Mouse (Mus musculus) central nervous system, embryonic 18 days (tissue): ENCODE data around the gene Sbsn. TPM values are rescaled to one million over a fixed set of nuclear protein-coding genes. Genes with fewer than 3 reads are reported as not detected.

Experiments
- polyA plus RNA-seq: library from polyadenylated mRNA; depleted of rRNA; stranded (reverse); fragments of >200 nt; gene quantifications from 2 replicates; pipeline ENCODE4 v1.2.3, GENCODE M21; 2012; rRNA removed

Gene Sbsn
- 4.8 and 16.7 TPM in 2 replicates for polyA plus RNA-seq

GRCm38 (mm10) chr7:30751086-30751669, at the start of gene Sbsn:
Gene Sbsn (plus strand): TSS chr7:30751471.

GRCm38 (mm10) chr7:30711942-30712341, 39.3 kb upstream of the Sbsn start, which contains the start of gene Atp4a:
Gene Atp4a (plus strand): TSS chr7:30712209.

GRCm38 (mm10) chr7:30729396-30730063, 21.7 kb upstream of the Sbsn start, which contains the start of gene Tmem147:
Gene Tmem147 (minus strand): TSS chr7:30729540.

DNA sequence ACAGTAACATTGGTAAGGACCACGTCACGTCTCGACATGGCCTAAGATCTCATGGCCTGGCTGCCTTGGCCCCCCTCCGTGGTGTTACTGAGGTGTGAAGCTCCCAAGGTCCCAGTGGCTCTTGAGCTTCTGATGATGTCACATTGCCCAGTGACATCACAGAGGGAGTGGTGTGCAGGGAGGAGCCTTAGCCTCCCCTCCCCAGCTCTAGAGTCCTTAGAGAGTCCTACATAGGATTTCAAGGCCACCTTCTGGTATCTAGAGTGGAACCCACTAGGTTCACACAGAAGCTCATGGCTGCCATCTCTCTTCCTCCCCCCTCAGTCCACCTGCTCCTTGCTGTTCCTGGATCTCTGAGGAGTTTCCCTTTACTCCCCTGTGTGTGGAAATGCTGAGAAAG, 7.7 kb upstream of the Sbsn start, which contains the start of gene Gapdhs:
Gene Gapdhs (minus strand): TSS at position 65 of the 400 bp plus-strand sequence.

DNA sequence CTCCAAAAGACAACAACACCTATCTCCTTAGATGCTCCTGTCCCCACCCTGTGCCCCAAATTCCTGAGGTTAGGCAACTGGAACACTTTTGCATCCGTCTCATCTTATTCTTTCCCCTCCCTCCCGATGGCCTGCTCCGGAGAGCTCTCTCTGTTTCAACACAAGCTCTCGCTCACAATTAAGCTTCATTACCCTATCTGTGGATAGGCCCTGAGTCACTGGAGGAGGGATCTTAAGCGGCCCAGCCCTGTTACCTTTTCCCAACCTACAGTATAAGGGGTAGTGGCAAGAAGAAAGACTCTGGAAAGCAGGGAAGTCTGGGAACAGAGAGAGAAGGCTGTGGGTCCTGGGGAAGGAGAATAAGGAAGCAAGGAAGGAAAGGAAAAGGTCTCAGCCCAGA, 12.2 kb downstream of the Sbsn start, which contains the start of gene Dmkn:
Gene Dmkn (plus strand): TSS at position 301 of the 400 bp plus-strand sequence.

GRCm38 (mm10) chr7:30787377-30788022, 36.2 kb downstream of the Sbsn start, which contains the start of gene Krtdap:
Gene Krtdap (plus strand): TSS chr7:30787896.

Other genes with a start within 250 kb of the Sbsn start
- gene Arhgap33, start 216.4 kb upstream of the Sbsn start, polyA plus RNA-seq = 165 and 210 TPM in 2 replicates
- 7.0 and 8.7 TPM in 2 replicates for gene Hspb6, start 199.3 kb upstream of the Sbsn start, polyA plus RNA-seq
- gene Proser3, start 199.2 kb upstream of the Sbsn start, polyA plus RNA-seq = 20.1 and 22.2 TPM in 2 replicates
- 47.1 and 50.2 TPM in 2 replicates for gene Lin37, start 191.6 kb upstream of the Sbsn start, polyA plus RNA-seq
- gene U2af1l4, start 188.2 kb upstream of the Sbsn start, polyA plus RNA-seq = 85.4 and 92.4 TPM in 2 replicates
- 4.8 and 6.0 TPM in 2 replicates for gene Gm49396, start 188.1 kb upstream of the Sbsn start, polyA plus RNA-seq
- 131 and 143 TPM in 2 replicates for gene Psenen, start 187.8 kb upstream of the Sbsn start, polyA plus RNA-seq
- 6.7 and 6.8 TPM in 2 replicates for gene Igflr1, start 186.0 kb upstream of the Sbsn start, polyA plus RNA-seq
- gene Kmt2b, start 162.7 kb upstream of the Sbsn start, polyA plus RNA-seq = 49.7 and 51.5 TPM in 2 replicates
- 0.24 and 0.32 TPM in 2 replicates for gene Zbtb32, start 152.6 kb upstream of the Sbsn start, polyA plus RNA-seq
- 1.9 TPM in 2 replicates for gene Upk1a, start 138.6 kb upstream of the Sbsn start, polyA plus RNA-seq
- 1,148 and 1,214 TPM in 2 replicates for gene Cox6b1, start 125.3 kb upstream of the Sbsn start, polyA plus RNA-seq
- not detected in 2 replicates for gene Etv2, start 115.6 kb upstream of the Sbsn start, polyA plus RNA-seq
- gene Rbm42, start 101.2 kb upstream of the Sbsn start, polyA plus RNA-seq = 73.9 and 80.1 TPM in 2 replicates
- 22.4 and 23.9 TPM in 2 replicates for gene Haus5, start 86.5 kb upstream of the Sbsn start, polyA plus RNA-seq
- not detected in 2 replicates for gene Pmis2, start 79.9 kb upstream of the Sbsn start, polyA plus RNA-seq
- gene 2200002J24Rik, start 52.5 kb upstream of the Sbsn start, polyA plus RNA-seq = not detected in 2 replicates
- gene Atp4a, start 39.3 kb upstream of the Sbsn start, polyA plus RNA-seq = 2.9 and 3.7 TPM in 2 replicates
- 226 TPM in 2 replicates for gene Tmem147, start 21.9 kb upstream of the Sbsn start, polyA plus RNA-seq
- gene Gapdhs, start 7.8 kb upstream of the Sbsn start, polyA plus RNA-seq = 0.13 and 0.17 TPM in 2 replicates
- gene Dmkn, start 12.3 kb downstream of the Sbsn start, polyA plus RNA-seq = 4.2 and 71.6 TPM in 2 replicates
- gene Krtdap, start 36.4 kb downstream of the Sbsn start, polyA plus RNA-seq = 0.41 and 2.3 TPM in 2 replicates
- 0.12 and 0.36 TPM in 2 replicates for gene Ffar2, start 72.3 kb downstream of the Sbsn start, polyA plus RNA-seq
- 0.04 TPM in 1 of 2 replicates, not detected in the other for gene Ffar3, start 104.7 kb downstream of the Sbsn start, polyA plus RNA-seq
- not detected in 2 replicates for gene Ffar1, start 110.1 kb downstream of the Sbsn start, polyA plus RNA-seq
- gene Cd22, start 128.9 kb downstream of the Sbsn start, polyA plus RNA-seq = 0.05 and 0.28 TPM in 2 replicates
- 2.1 and 3.7 TPM in 2 replicates for gene Mag, start 163.4 kb downstream of the Sbsn start, polyA plus RNA-seq
- gene Hamp2, start 173.2 kb downstream of the Sbsn start, polyA plus RNA-seq = not detected in 2 replicates
- gene Hamp, start 192.6 kb downstream of the Sbsn start, polyA plus RNA-seq = 0.30 TPM in 1 of 2 replicates, not detected in the other
- gene Usf2, start 205.3 kb downstream of the Sbsn start, polyA plus RNA-seq = 151 and 162 TPM in 2 replicates
- 15.1 and 19.2 TPM in 2 replicates for gene Lsr, start 222.0 kb downstream of the Sbsn start, polyA plus RNA-seq
- 0.39 and 0.44 TPM in 2 replicates for gene Fam187b, start 222.3 kb downstream of the Sbsn start, polyA plus RNA-seq